ENCODE assay signal across 10 mouse cellular contexts in the genomic region with DNA sequence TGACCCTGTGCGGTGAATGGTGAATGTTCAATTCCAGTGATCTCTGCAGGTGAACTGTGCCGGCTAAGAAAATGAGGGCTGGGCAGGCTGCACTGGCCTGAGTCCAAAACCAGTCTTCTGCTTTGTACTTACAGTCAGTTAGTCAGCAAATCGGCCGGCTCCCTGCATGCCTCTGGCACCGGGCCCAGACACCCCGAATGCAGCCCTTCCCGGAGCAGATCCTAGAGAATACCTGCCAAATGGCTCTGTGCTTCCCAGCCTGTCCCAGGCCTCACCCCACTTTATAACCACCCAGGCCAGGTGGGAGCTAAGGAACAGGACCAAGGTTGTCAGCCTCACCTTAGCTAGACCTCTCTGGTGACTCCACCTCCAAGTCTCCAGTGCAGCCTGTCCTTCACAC. TPM values are rescaled to one million over a fixed set of nuclear protein-coding genes. Genes with fewer than 3 reads are reported as not detected.
DNase-seq lines count a peak whose midpoint lies in the region; ATAC-seq and TF ChIP-seq lines count a peak whose summit lies in the region.
"Had no signal": no experiment of that assay in that cellular context is flagged by ENCODE, and none has a peak within 500 bp of the region (broad histone marks: within the 10 kb centered on the region; RNA-seq: fewer than 3 reads in every experiment).

No protein-coding gene starts in this region.

- H3K4me2 ChIP-seq in limb, embryonic 11.5 days (ENCODE audit: low read depth, severe bottlenecking), result no peak overlapping the region
- H3K4me2 ChIP-seq in forebrain, embryonic 14.5 days (ENCODE audit: low read length), result no peak overlapping the region
- no peak overlapping the region for H3K4me2 ChIP-seq in lung, postnatal 0 days (replicated peaks; ENCODE audit: low read depth, low read length)
- H3K4me2 ChIP-seq: neural tube, embryonic 12.5 days had no signal

- no peak for TF ChIP-seq CTCF in lung, postnatal 0 days (IDR thresholded peaks at IDR 0.05)

- 0 out of 2 replicates have a peak, but pooled peaks cover 3% of the 10 kb centered on the region for H3K27me3 ChIP-seq in limb, embryonic 11.5 days (ENCODE audit: control insufficient read depth, insufficient read depth, low read length)
- peaks cover 38% of the 10 kb centered on the region for H3K27me3 ChIP-seq in limb, embryonic 10.5 days (ENCODE audit: low read depth, poor library complexity, severe bottlenecking)
- H3K27me3 ChIP-seq in forebrain, embryonic 14.5 days (replicated peaks; ENCODE audit: control insufficient read depth, insufficient read depth, low read length), result no peaks in the 10 kb centered on the region
- no peaks in the 10 kb centered on the region for H3K27me3 ChIP-seq in lung, postnatal 0 days (replicated peaks; ENCODE audit: insufficient read depth, low read length)

- 0 out of 2 replicates have a peak, but pooled peaks have one; percentile 7 for ATAC-seq in limb, embryonic 11.5 days (ENCODE audit: insufficient number of reproducible peaks, low FRiP score, low TSS enrichment, low read depth)
- ATAC-seq in forebrain, embryonic 14.5 days, result peak; percentile 40; the same call in 1 of the 2 replicates
- peak; percentile 37 for ATAC-seq in lung, postnatal 0 days
- ATAC-seq in monocyte, adult 5-6 weeks (replicated peaks; ENCODE audit: insufficient number of reproducible peaks, low FRiP score, low TSS enrichment, poor library complexity, severe bottlenecking), result no peak

- H3K36me3 ChIP-seq in limb, embryonic 11.5 days (ENCODE audit: control insufficient read depth, insufficient read depth, low read length), result no peaks in the 10 kb centered on the region
- no peaks in the 10 kb centered on the region for H3K36me3 ChIP-seq in limb, embryonic 10.5 days
- H3K36me3 ChIP-seq in forebrain, embryonic 14.5 days (ENCODE audit: control insufficient read depth, insufficient read depth, low read length), result no peaks in the 10 kb centered on the region
- no peaks in the 10 kb centered on the region for H3K36me3 ChIP-seq in lung, postnatal 0 days (ENCODE audit: insufficient read depth, low read length)
- H3K36me3 ChIP-seq: neural tube, embryonic 12.5 days had no signal

- H3K4me3 ChIP-seq in limb, embryonic 11.5 days (ENCODE audit: low read depth, low read length), result no peak overlapping the region
- H3K4me3 ChIP-seq in limb, embryonic 10.5 days, result no peak overlapping the region
- H3K4me3 ChIP-seq in forebrain, embryonic 14.5 days (ENCODE audit: low read depth, low read length), result no peak overlapping the region
- H3K4me3 ChIP-seq in lung, postnatal 0 days (ENCODE audit: low read depth, low read length), result no peak overlapping the region
- H3K4me3 ChIP-seq: neural tube, embryonic 12.5 days had no signal

- TF ChIP-seq EP300 in lung, postnatal 0 days (IDR thresholded peaks at IDR 0.05), result no peak

- H3K9me3 ChIP-seq in limb, embryonic 11.5 days (ENCODE audit: control insufficient read depth, low read length), result no peaks in the 10 kb centered on the region
- no peaks in the 10 kb centered on the region for H3K9me3 ChIP-seq in limb, embryonic 10.5 days (replicated peaks)
- H3K9me3 ChIP-seq in forebrain, embryonic 14.5 days (replicated peaks; ENCODE audit: control insufficient read depth, low read length), result no peaks in the 10 kb centered on the region
- no peaks in the 10 kb centered on the region for H3K9me3 ChIP-seq in lung, postnatal 0 days (ENCODE audit: low read length)
- H3K9me3 ChIP-seq: neural tube, embryonic 12.5 days had no signal

- DNase-seq in limb, embryonic 11.5 days (ENCODE audit: low spot score), result no peak
- no peak for DNase-seq in limb, embryonic 10.5 days (ENCODE audit: low spot score)
- peak; percentile 83 for DNase-seq in adrenal gland, postnatal 10 days
- DNase-seq in forebrain, embryonic 14.5 days (ENCODE audit: low spot score), result peak; percentile 81
- peak; percentile 85 to 86 for DNase-seq in kidney, adult 8-10 months
- DNase-seq in lung, postnatal 0 days (ENCODE audit: low spot score), result peak; percentile 77
- peak; percentile 82 for DNase-seq in testis, postnatal 10 days (ENCODE audit: low spot score)

- no peak overlapping the region for H3K9ac ChIP-seq in limb, embryonic 11.5 days (ENCODE audit: low read length)
- H3K9ac ChIP-seq in forebrain, embryonic 14.5 days (ENCODE audit: low read length), result no peak overlapping the region
- H3K9ac ChIP-seq in lung, postnatal 0 days (replicated peaks; ENCODE audit: low read depth), result no peak overlapping the region
- H3K9ac ChIP-seq: neural tube, embryonic 12.5 days had no signal

- 57% methylated on average over 7 of the region's 7 CpGs for WGBS in limb, embryonic 11.5 days
- 65% methylated on average over 7 of the region's 7 CpGs for WGBS in limb, embryonic 10.5 days
- 11% methylated on average over 7 of the region's 7 CpGs for WGBS in forebrain, embryonic 14.5 days
- WGBS in lung, postnatal 0 days, result 9% methylated on average over 7 of the region's 7 CpGs

- H3K27ac ChIP-seq in limb, embryonic 11.5 days (replicated peaks; ENCODE audit: low read depth, low read length), result no peak overlapping the region
- H3K27ac ChIP-seq in limb, embryonic 10.5 days, result no peak overlapping the region
- peak overlapping the region; percentile 69 for H3K27ac ChIP-seq in forebrain, embryonic 14.5 days (ENCODE audit: low read depth, low read length)
- H3K27ac ChIP-seq in lung, postnatal 0 days (ENCODE audit: low read length), result no peak overlapping the region
- H3K27ac ChIP-seq: neural tube, embryonic 12.5 days had no signal

- H3K4me1 ChIP-seq in limb, embryonic 11.5 days (ENCODE audit: control insufficient read depth, insufficient read depth, low read length), result peaks cover 5% of the 10 kb centered on the region; the same call in 1 of the 2 replicates
- peaks cover 18% of the 10 kb centered on the region for H3K4me1 ChIP-seq in limb, embryonic 10.5 days
- H3K4me1 ChIP-seq in forebrain, embryonic 14.5 days (ENCODE audit: control insufficient read depth, insufficient read depth, low read length), result peaks cover 32% of the 10 kb centered on the region
- peaks cover 17% of the 10 kb centered on the region for H3K4me1 ChIP-seq in lung, postnatal 0 days (ENCODE audit: insufficient read depth, low read depth, low read length)

RNA-seq across cellular contexts. Expression of a gene that starts 17.0 kb away (rescaled TPM):
- polyA plus RNA-seq in limb, embryonic 11.5 days (2014; fragmentation: Nextera tagmentation; extraction: Ambion mirVana), result 0.05 TPM in 1 of 2 replicates, not detected in the other
- 0.04 TPM in 2 replicates for polyA plus RNA-seq in limb, embryonic 10.5 days (2016; fragmentation: Nextera tagmentation; extraction: Ambion mirVana)
- total RNA-seq in adrenal gland, postnatal 10 days (2021), result under 1 TPM; 0.54 to 0.85 TPM
- polyA plus RNA-seq in forebrain, embryonic 14.5 days (2014; fragmentation: Nextera tagmentation; extraction: Ambion mirVana), result 4.3 and 5.5 TPM in 2 replicates
- 0.04 TPM in 1 of 2 replicates, not detected in the other for polyA plus RNA-seq in lung, postnatal 0 days (2015; fragmentation: Nextera tagmentation; extraction: Ambion mirVana)
- total RNA-seq in monocyte, adult 5-6 weeks (2017), result 0.38 TPM in 1 of 3 replicates, not detected in the others
- polyA plus RNA-seq: gonadal fat pad, adult 2 months had no signal

RNA-seq across cellular contexts. Expression of a gene that starts 26.4 kb away (rescaled TPM):
- 31.3 and 33.7 TPM in 2 replicates for polyA plus RNA-seq in limb, embryonic 11.5 days (2014; fragmentation: Nextera tagmentation; extraction: Ambion mirVana)
- polyA plus RNA-seq in limb, embryonic 10.5 days (2016; fragmentation: Nextera tagmentation; extraction: Ambion mirVana), result 31.8 and 37.7 TPM in 2 replicates
- total RNA-seq in adrenal gland, postnatal 10 days (2021), result 10 to 100 TPM; 21.0 to 23.7 TPM
- 47.5 and 57.0 TPM in 2 replicates for polyA plus RNA-seq in forebrain, embryonic 14.5 days (2014; fragmentation: Nextera tagmentation; extraction: Ambion mirVana)
- 12.5 and 14.8 TPM in 2 replicates for polyA plus RNA-seq in lung, postnatal 0 days (2015; fragmentation: Nextera tagmentation; extraction: Ambion mirVana)
- 25.1 to 34.7 TPM (median 25.9 TPM) in 3 replicates for total RNA-seq in monocyte, adult 5-6 weeks (2017)

RNA-seq across cellular contexts. Expression of a gene that starts 47.9 kb away (rescaled TPM):
- polyA plus RNA-seq in limb, embryonic 11.5 days (2014; fragmentation: Nextera tagmentation; extraction: Ambion mirVana), result 0.07 TPM in 1 of 2 replicates, not detected in the other
- not detected in 2 replicates for polyA plus RNA-seq in limb, embryonic 10.5 days (2016; fragmentation: Nextera tagmentation; extraction: Ambion mirVana)
- 1 to 10 TPM in 1 of 2 experiments, under 1 TPM in 1; 0.93 to 1.2 TPM for total RNA-seq in adrenal gland, postnatal 10 days (2021)
- 5.9 and 8.9 TPM in 2 replicates for polyA plus RNA-seq in forebrain, embryonic 14.5 days (2014; fragmentation: Nextera tagmentation; extraction: Ambion mirVana)
- polyA plus RNA-seq in lung, postnatal 0 days (2015; fragmentation: Nextera tagmentation; extraction: Ambion mirVana), result 0.11 and 0.12 TPM in 2 replicates
- total RNA-seq in monocyte, adult 5-6 weeks (2017), result not detected in 3 replicates

Comparison
In these comparisons a context has a peak if more than half of its experiments do, and no peak if none do; other contexts are left out.
1. DNase-seq: peak in adrenal gland, postnatal 10 days (single experiment), forebrain, embryonic 14.5 days (single experiment), kidney, adult 8-10 months (2 of 2), lung, postnatal 0 days (single experiment) and testis, postnatal 10 days (single experiment); none in limb, embryonic 11.5 days (single experiment) and limb, embryonic 10.5 days (single experiment).